Mouse (Mus musculus) lung, postnatal 0 days (tissue): ENCODE measurements around the gene Ap1s3. TPM values are rescaled to one million over a fixed set of nuclear protein-coding genes. Genes with fewer than 3 reads are reported as not detected.
A peak's percentile ranks its signal among the peaks of the same experiment; 100 is the strongest.

Experiments
- ATAC-seq: fragments of 200-750 bp; cut with Nextera tagmentation; 2 replicates; pipeline ENCODE4 v1.8.0; 2017; ENCODE audit warnings: moderate library complexity
- DNase-seq: peaks from one replicate; pipeline ENCODE4 v3.0.0-alpha.2; 2016; ENCODE audit warnings: low spot score
- H3K27ac ChIP-seq: fragments of 300-500 bp; sonication (generic); 2 replicates; pipeline ENCODE4 v1.5.1; 2014; ENCODE audit warnings: antibody characterized with exemption, mild to moderate bottlenecking, low read length, mixed read lengths
- H3K27me3 ChIP-seq: fragments of 300-500 bp; sonication (generic); replicated peaks from 2 replicates; pipeline ENCODE4 v1.6.1; 2014; ENCODE audit warnings: low read length, mixed read lengths; ENCODE audit not compliant: insufficient read depth
- H3K36me3 ChIP-seq: fragments of 300-500 bp; sonication (generic); 2 replicates; pipeline ENCODE4 v1.6.1; 2014; ENCODE audit warnings: low read length, mixed read lengths; ENCODE audit not compliant: insufficient read depth
- H3K4me1 ChIP-seq: fragments of 300-500 bp; sonication (generic); 2 replicates; pipeline ENCODE4 v1.6.1; 2014; ENCODE audit warnings: antibody characterized with exemption, low read depth, low read length, mixed read lengths; ENCODE audit not compliant: insufficient read depth
- H3K4me2 ChIP-seq: fragments of 300-500 bp; sonication (generic); replicated peaks from 2 replicates; pipeline ENCODE4 v1.6.1; 2014; ENCODE audit warnings: low read depth, mild to moderate bottlenecking, low read length, moderate library complexity, mixed read lengths
- H3K4me3 ChIP-seq: fragments of 300-500 bp; sonication (generic); 2 replicates; pipeline ENCODE4 v1.5.1; 2014; ENCODE audit warnings: low read depth, low read length
- H3K9ac ChIP-seq: fragments of 300-500 bp; sonication (generic); replicated peaks from 2 replicates; pipeline ENCODE4 v1.6.1; 2014; ENCODE audit warnings: low read depth, mild to moderate bottlenecking
- H3K9me3 ChIP-seq: fragments of 300-500 bp; sonication (generic); 2 replicates; pipeline ENCODE4 v1.6.1; 2016; ENCODE audit warnings: low read length, mixed read lengths
- CTCF ChIP-seq: IDR thresholded peaks from 2 replicates; pipeline ENCODE4 v1.5.1; 2016; ENCODE audit warnings: antibody characterized with exemption, mild to moderate bottlenecking
- EP300 ChIP-seq: IDR thresholded peaks from 2 replicates; pipeline ENCODE4 v1.6.1; 2016; ENCODE audit warnings: antibody characterized with exemption, mild to moderate bottlenecking, control low read depth
- WGBS: fragments of 180-500 bp; shearing (Covaris S2); extraction: QIAGEN DNeasy Blood & Tissue Kit; methylation state at CpG from one replicate; pipeline ENCODE4 v1.1.7; 2014; 5-methylcytosine and 5-hydroxymethylcytosine counted together
- polyA plus RNA-seq: library from polyadenylated mRNA; unstranded; fragments of >200 nt; fragmentation: Nextera tagmentation; extraction: Ambion mirVana; gene quantifications from 2 replicates; pipeline ENCODE4 v1.2.1, GENCODE M21; 2015

The Ap1s3 gene
- polyA plus RNA-seq, 1 experiment from 2014 or later, result 1.2 TPM

DNA sequence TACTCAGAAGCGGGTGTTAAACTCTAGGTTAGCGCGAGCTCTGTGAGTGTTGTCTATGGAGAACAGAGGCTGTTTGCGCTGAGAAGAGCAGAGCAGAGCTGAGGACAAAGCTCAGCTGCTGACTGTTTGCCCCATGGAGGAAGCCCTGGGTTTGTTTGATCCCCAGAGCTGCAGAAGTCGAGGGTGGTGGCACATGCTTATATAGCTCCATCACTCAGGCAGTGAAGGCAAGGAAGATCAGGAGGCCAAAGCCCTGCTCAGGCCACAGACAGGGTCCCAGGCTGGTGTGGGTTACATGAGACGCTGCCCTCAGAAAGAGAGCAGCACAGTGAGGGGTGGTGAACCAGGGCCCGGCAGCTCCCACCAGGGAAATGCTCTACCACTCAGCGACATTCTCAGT lies 38.4 kb upstream of the Ap1s3 start:
- no peak overlapping the region for H3K27ac ChIP-seq
- no peaks in the 10 kb centered on the region for H3K9me3 ChIP-seq
- DNase-seq (no peak), ATAC-seq (no peak)
- TF ChIP-seq CTCF, result no peak
- TF ChIP-seq EP300, result no peak
- peaks cover 21% of the 10 kb centered on the region for H3K36me3 ChIP-seq
- no peak overlapping the region for H3K9ac ChIP-seq
- no peak overlapping the region for H3K4me3 ChIP-seq
- H3K4me2 ChIP-seq, result no peak overlapping the region
- no peaks in the 10 kb centered on the region; the same call in 1 of the 2 replicates for H3K4me1 ChIP-seq
- no peaks in the 10 kb centered on the region for H3K27me3 ChIP-seq
- 80% methylated on average over 8 of the region's 8 CpGs for WGBS

DNA sequence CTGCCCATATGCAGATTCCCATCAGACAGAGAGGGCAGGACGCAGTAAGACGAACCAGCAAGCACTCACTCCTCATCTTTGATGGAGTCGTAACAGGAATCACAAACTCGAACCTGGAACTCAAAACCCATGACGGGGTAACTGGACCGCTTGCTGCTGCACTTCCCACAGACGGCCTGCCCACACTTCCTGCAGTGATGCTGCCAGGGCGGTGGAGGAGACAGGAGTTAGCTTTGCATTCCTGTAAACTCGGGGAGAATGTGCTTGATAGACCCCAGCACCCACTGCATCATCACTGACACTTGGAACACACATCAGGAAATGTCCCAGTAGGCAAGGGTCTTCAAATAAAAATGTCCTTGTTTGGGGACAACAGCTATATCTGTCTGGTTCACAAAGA lies 35.6 kb upstream of the Ap1s3 start:
- DNase-seq (no peak), ATAC-seq (no peak)
- Histone ChIP-seq H3K27ac (no peak overlapping the region), H3K36me3 (peaks cover 19% of the 10 kb centered on the region), H3K4me1 (no peaks in the 10 kb centered on the region; the same call in 1 of the 2 replicates), H3K9me3 (no peaks in the 10 kb centered on the region), H3K9ac (no peak overlapping the region), H3K4me3 (no peak overlapping the region), H3K27me3 (no peaks in the 10 kb centered on the region), H3K4me2 (no peak overlapping the region)
- TF ChIP-seq CTCF (no peak), EP300 (no peak)
- WGBS, result 79% methylated on average over 9 of the region's 9 CpGs

DNA sequence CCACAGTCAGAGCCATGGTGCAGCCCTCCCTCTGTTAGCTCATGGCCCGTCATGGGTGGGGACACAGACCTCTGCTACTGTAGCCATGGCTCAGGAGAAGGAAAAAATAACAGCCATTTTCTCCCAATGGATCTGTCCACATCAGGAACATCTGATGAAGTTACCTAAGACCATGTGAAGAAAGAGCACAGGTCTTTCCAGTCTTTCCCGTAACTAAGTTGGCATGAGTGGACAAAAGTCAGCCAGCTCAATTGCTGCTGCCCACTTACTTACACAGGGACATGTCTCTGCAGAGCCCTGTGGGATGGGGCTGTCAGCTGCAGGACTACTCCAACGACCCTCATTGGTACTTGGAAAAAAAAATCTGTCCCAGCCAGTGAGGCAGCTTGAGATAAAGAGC lies 34.9 kb upstream of the Ap1s3 start:
- WGBS, result 73% methylated on average over 3 of the region's 3 CpGs
- H3K36me3 ChIP-seq, result peaks cover 19% of the 10 kb centered on the region
- no peak overlapping the region for H3K4me3 ChIP-seq
- no peaks in the 10 kb centered on the region; the same call in 1 of the 2 replicates for H3K4me1 ChIP-seq
- no peak for ATAC-seq
- H3K9ac ChIP-seq, result no peak overlapping the region
- no peak for DNase-seq
- H3K4me2 ChIP-seq, result no peak overlapping the region
- TF ChIP-seq CTCF (no peak), EP300 (no peak)
- no peaks in the 10 kb centered on the region for H3K27me3 ChIP-seq
- H3K27ac ChIP-seq, result no peak overlapping the region
- no peaks in the 10 kb centered on the region for H3K9me3 ChIP-seq

DNA sequence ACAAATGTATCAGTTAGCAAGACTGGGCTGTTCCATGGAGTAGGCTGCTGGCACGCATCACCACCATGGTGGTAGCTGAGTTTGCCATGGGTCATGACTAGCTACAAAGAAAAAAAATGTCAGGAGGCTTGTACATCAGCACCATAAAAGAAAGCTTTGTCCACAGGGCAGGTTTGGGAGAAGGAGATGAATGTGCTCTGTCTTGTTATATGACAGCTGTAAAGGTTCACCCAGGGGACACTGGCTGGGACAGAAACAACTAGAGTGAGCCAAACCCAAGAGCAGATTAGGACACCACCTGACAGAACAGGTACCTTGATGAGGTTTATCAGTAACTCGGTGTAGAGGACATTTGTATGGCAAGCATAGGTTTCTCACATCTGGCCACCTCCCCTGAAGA lies 32.9 kb upstream of the Ap1s3 start:
- ATAC-seq (no peak), DNase-seq (no peak)
- no peak overlapping the region for H3K4me3 ChIP-seq
- peaks cover 19% of the 10 kb centered on the region for H3K36me3 ChIP-seq
- no peak for TF ChIP-seq EP300
- no peak overlapping the region for H3K9ac ChIP-seq
- H3K4me1 ChIP-seq, result no peaks in the 10 kb centered on the region
- no peaks in the 10 kb centered on the region for H3K9me3 ChIP-seq
- H3K4me2 ChIP-seq, result no peak overlapping the region
- no peaks in the 10 kb centered on the region for H3K27me3 ChIP-seq
- no peak overlapping the region for H3K27ac ChIP-seq
- 75% methylated on average over 2 of the region's 2 CpGs for WGBS

DNA sequence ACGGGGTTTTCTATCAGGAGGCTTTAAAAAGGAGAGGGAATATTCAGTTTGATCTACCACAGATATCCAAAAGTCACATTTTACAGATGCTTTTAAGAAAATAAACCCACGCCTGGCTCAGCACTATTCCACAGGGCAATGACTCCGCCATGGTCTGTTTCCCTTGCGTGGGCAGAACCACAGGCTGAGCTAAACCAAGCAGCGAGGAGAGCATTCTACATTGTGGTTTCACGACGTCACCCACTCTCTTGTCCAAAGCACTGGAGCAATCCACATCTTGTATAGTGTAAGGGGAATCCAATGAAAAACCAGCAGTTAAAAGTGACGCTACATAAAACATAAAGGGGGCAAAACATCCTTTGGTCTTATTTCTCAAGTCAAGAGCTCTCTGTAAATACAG lies 31.7 kb upstream of the Ap1s3 start:
- no peaks in the 10 kb centered on the region for H3K9me3 ChIP-seq
- H3K4me2 ChIP-seq, result no peak overlapping the region
- no peaks in the 10 kb centered on the region for H3K4me1 ChIP-seq
- H3K27me3 ChIP-seq, result no peaks in the 10 kb centered on the region
- no peak for DNase-seq
- no peak overlapping the region for H3K27ac ChIP-seq
- H3K36me3 ChIP-seq, result peaks cover 19% of the 10 kb centered on the region
- no peak overlapping the region for H3K9ac ChIP-seq
- no peak for ATAC-seq
- WGBS, result 87% methylated on average over 8 of the region's 8 CpGs
- TF ChIP-seq CTCF (no peak), EP300 (no peak)
- H3K4me3 ChIP-seq, result no peak overlapping the region

DNA sequence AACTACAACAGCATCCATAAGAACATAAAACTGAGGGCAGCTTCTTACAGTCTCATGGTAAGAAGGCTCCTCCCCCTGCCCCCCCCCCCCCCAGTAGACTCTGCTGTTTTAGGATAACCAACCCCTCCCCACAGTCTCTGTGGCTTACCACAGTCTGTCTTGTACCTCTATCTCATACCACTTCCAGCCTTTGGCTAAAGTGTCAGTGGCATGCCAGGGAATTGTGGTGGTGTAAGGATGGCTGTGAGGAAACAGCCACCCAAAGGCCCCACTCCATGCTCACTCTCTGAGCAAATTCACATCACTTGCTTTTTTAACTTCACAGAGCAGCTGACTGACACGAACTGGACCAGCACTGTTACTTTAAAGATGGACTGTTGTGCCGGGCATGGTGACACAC lies 26.7 kb upstream of the Ap1s3 start:
- no peak for TF ChIP-seq CTCF
- TF ChIP-seq EP300, result no peak
- Histone ChIP-seq H3K27ac (no peak overlapping the region), H3K9ac (no peak overlapping the region), H3K4me1 (no peaks in the 10 kb centered on the region; the same call in 1 of the 2 replicates), H3K9me3 (no peaks in the 10 kb centered on the region), H3K27me3 (no peaks in the 10 kb centered on the region), H3K4me2 (no peak overlapping the region), H3K4me3 (no peak overlapping the region), H3K36me3 (no peaks in the 10 kb centered on the region; the same call in 1 of the 2 replicates)
- ATAC-seq (no peak), DNase-seq (no peak)
- 73% methylated on average over 2 of the region's 2 CpGs for WGBS

DNA sequence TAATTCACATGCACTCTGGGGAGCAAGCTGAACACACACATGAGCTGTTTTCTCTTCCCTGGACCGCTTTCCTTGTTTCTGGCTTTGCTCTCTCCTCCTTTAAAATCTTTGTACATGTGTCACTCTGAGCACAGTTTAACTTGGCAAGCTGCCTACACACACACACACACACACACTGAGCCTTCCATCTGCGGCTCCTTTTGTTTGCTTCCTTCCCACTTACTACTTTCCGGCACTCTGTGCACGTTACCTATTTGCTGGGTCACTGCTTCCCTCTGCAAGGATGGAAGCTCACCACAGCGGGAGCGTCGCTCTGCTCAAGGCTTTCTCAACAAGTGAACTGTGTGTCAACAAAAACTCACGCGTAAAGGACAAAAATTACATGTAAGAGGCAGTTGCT lies 25.6 kb upstream of the Ap1s3 start:
- DNase-seq (peak; percentile 91), ATAC-seq (peak; percentile 95)
- no peak overlapping the region for H3K4me2 ChIP-seq
- no peaks in the 10 kb centered on the region for H3K36me3 ChIP-seq
- H3K9ac ChIP-seq, result no peak overlapping the region
- H3K4me1 ChIP-seq, result no peaks in the 10 kb centered on the region; the same call in 1 of the 2 replicates
- H3K27ac ChIP-seq, result no peak overlapping the region
- H3K4me3 ChIP-seq, result no peak overlapping the region
- TF ChIP-seq CTCF, result 0 out of 2 replicates have a peak, but pooled peaks have one; percentile 11
- peak; percentile 9; the same call in 1 of the 2 replicates for TF ChIP-seq EP300
- 19% methylated on average over 9 of the region's 9 CpGs for WGBS
- no peaks in the 10 kb centered on the region for H3K27me3 ChIP-seq
- H3K9me3 ChIP-seq, result no peaks in the 10 kb centered on the region
